Mouse (Mus musculus): ENCODE results near the gene Uso1.

DNA sequence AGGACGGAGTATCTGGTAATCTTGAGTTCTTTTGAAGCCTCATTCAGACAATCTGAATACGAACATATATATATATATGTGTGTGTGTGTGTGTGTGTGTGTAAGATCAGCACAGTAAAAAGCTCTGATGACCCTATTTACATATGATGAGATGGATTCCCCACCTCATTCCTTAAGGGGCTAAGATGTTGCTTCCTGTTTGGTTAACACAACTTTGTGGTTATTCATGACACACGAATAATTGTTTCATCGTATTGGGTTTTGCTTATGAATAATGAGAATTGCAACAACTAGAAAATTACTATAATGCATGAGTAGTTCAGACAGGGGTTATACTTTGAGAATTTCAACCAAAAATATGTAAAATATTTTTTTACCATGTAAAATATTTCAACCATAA is 77.6 kb downstream of the Uso1 start, which contains the start of gene U90926:
- TF ChIP-seq CTCF (IDR thresholded peaks at IDR 0.05; ENCODE audit: low read depth) (no peak), EP300 (IDR thresholded peaks at IDR 0.05; ENCODE audit: low read depth) (no peak)
